Mouse (Mus musculus) spleen, adult 2 months (tissue): ENCODE data around the gene Ccdc180. TPM values are rescaled to one million over a fixed set of nuclear protein-coding genes. Genes with fewer than 3 reads are reported as not detected.

Source experiments
- DNase-seq, 2 experiments: peaks; one replicate each; pipeline versions ENCODE4 v3.0.0 to v3.0.0-alpha.2; 2012 to 2021; ENCODE audit warnings: low spot score in 2 of 2, low read depth in 1 of 2
- H3K27ac ChIP-seq: fragments of 200-500 bp; 2 replicates; pipeline ENCODE4 v1.5.1; 2012; ENCODE audit warnings: low read length, inconsistent platforms; ENCODE audit not compliant: insufficient read depth
- H3K27me3 ChIP-seq: fragments of 200-500 bp; 2 replicates; pipeline ENCODE4 v1.6.1; 2012; ENCODE audit warnings: mild to moderate bottlenecking, moderate library complexity, low read length, inconsistent platforms; ENCODE audit not compliant: control insufficient read depth, insufficient read depth
- H3K36me3 ChIP-seq: fragments of 200-500 bp; 2 replicates; pipeline ENCODE4 v1.6.1; 2012; ENCODE audit warnings: mild to moderate bottlenecking, low read length, inconsistent platforms; ENCODE audit not compliant: control insufficient read depth, insufficient read depth
- H3K4me1 ChIP-seq: fragments of 200-500 bp; 2 replicates; pipeline ENCODE4 v1.6.1; 2011; ENCODE audit warnings: inconsistent platforms; ENCODE audit not compliant: control insufficient read depth, insufficient read depth, insufficient read length
- H3K4me3 ChIP-seq: fragments of 200-500 bp; 2 replicates; pipeline ENCODE4 v1.5.1; 2011; ENCODE audit warnings: mild to moderate bottlenecking, inconsistent platforms; ENCODE audit not compliant: insufficient read depth, insufficient read length; ENCODE audit errors: extremely low read depth
- CTCF ChIP-seq: fragments of 200-500 bp; IDR thresholded peaks from 2 replicates; pipeline ENCODE4 v1.5.1; 2011; ENCODE audit warnings: mild to moderate bottlenecking, inconsistent platforms; ENCODE audit not compliant: insufficient read depth, insufficient read length, insufficient replicate concordance; ENCODE audit errors: extremely low read depth
- POLR2A ChIP-seq: fragments of 200-500 bp; IDR thresholded peaks from 2 replicates; pipeline ENCODE4 v1.6.1; 2011; ENCODE audit warnings: low read depth, low read length, inconsistent platforms
- WGBS: fragments of 180-500 bp; shearing (Covaris S2); methylation state at CpG from one replicate; pipeline ENCODE4 v1.1.7; 2018; 5-methylcytosine and 5-hydroxymethylcytosine counted together
- polyA plus RNA-seq: library from polyadenylated mRNA; depleted of rRNA; stranded (reverse); fragments of >200 nt; gene quantifications from 2 replicates; pipeline ENCODE4 v1.2.3, GENCODE M21; 2012

Ccdc180 gene
- polyA plus RNA-seq, 1 experiment, result not detected

DNA sequence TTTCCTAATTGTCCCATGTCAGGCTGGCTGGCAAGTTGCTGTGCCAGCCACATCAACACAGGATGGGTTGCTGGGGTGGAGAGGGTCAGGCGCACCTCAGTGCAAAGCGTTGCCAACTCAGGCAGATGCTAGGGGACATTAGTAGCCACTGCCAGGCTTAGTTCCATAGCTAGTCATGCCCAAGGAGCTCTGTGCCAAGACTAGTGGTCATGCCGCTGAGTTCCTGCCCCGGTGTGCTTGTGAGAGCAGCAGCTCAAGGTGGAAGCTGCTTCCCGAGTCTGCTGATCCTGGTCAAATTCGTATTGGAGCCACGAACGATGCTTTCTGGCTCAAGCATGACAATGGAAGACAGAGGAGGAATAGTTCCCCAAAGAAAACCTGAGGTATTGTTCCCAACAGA lies 66.0 kb downstream of the Ccdc180 start:
- no peak for DNase-seq
- Histone ChIP-seq H3K27ac (no peak overlapping the region), H3K27me3 (no peaks in the 10 kb centered on the region; the same call in 1 of the 2 replicates), H3K4me3 (no peak overlapping the region), H3K36me3 (no peaks in the 10 kb centered on the region), H3K4me1 (no peaks in the 10 kb centered on the region; the same call in 1 of the 2 replicates)
- WGBS, result 95% methylated on average over 8 of the region's 8 CpGs
- TF ChIP-seq POLR2A (no peak), CTCF (no peak)

DNA sequence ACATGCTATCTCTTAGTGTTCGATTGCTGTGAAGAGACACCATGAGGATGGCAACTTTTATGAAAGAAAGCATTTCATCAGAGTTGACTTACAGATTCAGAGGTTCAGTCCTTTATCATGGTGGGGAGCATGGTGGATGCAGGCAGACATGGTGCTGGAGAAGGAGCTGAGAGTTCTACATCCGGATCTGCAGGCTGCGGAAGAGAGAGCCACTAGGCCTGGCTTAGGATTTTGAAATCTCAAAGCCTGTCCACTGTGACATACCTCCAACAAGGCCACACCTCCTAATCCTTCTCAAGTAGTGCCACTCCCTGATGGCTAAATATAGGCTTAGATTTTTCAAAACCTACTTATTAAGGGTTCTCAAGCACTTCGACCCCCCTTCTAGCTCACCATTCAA lies 66.6 kb downstream of the Ccdc180 start:
- Histone ChIP-seq H3K27ac (no peak overlapping the region), H3K27me3 (no peaks in the 10 kb centered on the region; the same call in 1 of the 2 replicates), H3K4me3 (no peak overlapping the region), H3K36me3 (no peaks in the 10 kb centered on the region), H3K4me1 (no peaks in the 10 kb centered on the region)
- DNase-seq, result no peak
- WGBS, result 91% methylated on average over 4 of the region's 4 CpGs
- no peak for TF ChIP-seq POLR2A
- no peak for TF ChIP-seq CTCF

DNA sequence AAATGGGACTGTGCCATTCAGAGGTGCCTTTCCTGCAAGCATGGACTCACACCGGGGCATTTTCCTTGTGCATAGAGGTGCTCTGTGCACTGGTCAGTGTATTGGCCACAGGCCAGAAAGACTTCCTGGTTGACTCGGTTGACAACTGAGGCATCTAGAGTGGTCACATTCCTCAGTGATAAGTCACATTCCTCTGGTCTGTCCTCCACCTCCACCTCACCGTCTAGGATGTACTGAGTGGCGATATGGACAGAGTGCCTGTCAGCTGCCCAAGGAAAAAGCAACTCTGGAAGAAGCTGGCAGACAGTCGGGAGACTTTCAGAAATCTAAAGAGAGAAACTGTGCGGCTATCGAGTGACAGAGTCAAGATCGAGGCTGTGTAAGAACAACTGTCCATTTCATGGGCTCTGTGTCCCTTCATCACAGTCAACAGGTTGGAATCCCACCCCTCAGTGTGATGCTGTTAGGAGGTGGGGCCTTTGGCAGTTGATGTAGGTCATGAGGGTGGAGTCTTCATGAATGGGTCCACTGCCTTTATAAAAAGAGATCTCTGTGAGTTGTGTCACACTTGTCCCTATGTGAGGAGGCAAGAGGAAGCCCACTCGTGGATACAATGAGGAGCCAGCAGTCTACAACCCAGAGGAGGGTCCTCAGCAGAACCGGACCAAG lies 74.8 kb downstream of the Ccdc180 start, which contains the start of gene Tdrd7:
Tdrd7 (plus strand) TSS at position 564 of the 669 bp plus-strand sequence.
- H3K36me3 ChIP-seq, result no peaks in the 10 kb centered on the region
- H3K4me1 ChIP-seq, result no peaks in the 10 kb centered on the region
- no peak within 1 kb of the TSS for H3K27ac ChIP-seq
- WGBS, result 84% methylated on average over 10 of the region's 10 CpGs
- TF ChIP-seq POLR2A (no peak), CTCF (no peak)
- DNase-seq, result no peak
- H3K4me3 ChIP-seq, result no peak within 1 kb of the TSS
- no peaks in the 10 kb centered on the region for H3K27me3 ChIP-seq

DNA sequence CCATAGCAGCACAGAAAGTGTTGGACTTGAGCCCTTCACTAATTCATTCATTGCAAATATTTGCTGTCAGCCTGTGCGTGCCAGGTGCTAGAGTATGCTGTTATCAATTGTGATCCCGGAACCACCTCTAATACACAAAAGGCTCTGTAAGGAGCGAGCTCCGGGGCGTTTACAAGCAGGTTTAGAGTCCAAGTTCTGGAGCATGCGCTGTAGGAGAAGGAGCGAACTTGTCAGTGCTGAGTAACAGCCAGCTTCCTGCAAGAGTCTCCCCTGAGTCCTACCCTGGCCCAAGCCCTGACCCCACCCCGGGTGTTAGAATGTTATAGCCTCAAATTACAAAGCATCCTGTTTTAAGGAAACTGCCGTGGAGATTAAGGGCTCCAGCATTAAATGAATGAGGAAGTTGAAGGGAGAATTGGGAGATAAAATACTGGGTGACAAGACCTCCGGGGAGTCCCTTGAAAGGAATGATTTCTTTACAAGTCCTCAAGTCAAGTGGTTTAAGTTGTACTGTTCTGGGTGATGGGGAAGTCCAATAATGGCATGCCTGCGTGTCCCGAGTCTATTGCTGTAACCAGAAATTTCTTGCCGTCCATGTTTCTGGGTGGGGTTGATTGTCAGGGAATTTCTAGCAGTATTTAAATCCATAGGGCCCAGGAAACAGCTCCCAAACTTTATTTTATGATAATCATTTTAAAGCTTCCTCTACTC lies 75.8 kb downstream of the Ccdc180 start:
- DNase-seq, result no peak

DNA sequence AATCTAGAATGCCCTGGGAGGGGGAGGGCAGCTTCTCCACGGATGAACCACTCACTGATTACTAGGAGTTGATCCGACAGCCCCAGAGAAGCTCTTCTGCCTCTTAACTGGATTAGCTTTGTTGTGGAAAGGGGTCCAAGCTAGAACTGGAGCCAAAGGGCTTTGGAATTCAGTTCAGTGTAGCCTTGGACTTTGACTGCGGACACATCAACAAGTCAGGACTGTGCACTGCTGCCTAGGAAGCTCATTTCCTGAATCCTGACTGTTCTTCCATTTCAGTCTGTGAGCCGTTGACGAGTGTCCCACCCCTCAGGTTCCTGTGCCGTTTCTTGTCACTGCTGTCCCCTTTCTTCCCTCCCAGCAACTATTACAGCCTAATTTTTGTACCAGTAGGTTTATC lies 76.6 kb downstream of the Ccdc180 start:
- Histone ChIP-seq H3K36me3 (no peaks in the 10 kb centered on the region), H3K4me1 (no peaks in the 10 kb centered on the region), H3K27me3 (0 out of 2 replicates have a peak, but pooled peaks cover 2% of the 10 kb centered on the region), H3K4me3 (no peak overlapping the region), H3K27ac (no peak overlapping the region)
- WGBS, result 67% methylated on average over 6 of the region's 6 CpGs
- TF ChIP-seq CTCF, result no peak
- TF ChIP-seq POLR2A, result no peak
- no peak for DNase-seq

More for the DNA sequence above, 75.8 kb downstream of the Ccdc180 start:
- H3K27me3 ChIP-seq, result 0 out of 2 replicates have a peak, but pooled peaks cover 2% of the 10 kb centered on the region
- H3K27ac ChIP-seq, result no peak overlapping the region
- 24% methylated on average over 13 of the region's 13 CpGs for WGBS
- no peaks in the 10 kb centered on the region for H3K36me3 ChIP-seq
- no peaks in the 10 kb centered on the region for H3K4me1 ChIP-seq
- TF ChIP-seq CTCF (no peak), POLR2A (no peak)
- no peak overlapping the region for H3K4me3 ChIP-seq

DNA sequence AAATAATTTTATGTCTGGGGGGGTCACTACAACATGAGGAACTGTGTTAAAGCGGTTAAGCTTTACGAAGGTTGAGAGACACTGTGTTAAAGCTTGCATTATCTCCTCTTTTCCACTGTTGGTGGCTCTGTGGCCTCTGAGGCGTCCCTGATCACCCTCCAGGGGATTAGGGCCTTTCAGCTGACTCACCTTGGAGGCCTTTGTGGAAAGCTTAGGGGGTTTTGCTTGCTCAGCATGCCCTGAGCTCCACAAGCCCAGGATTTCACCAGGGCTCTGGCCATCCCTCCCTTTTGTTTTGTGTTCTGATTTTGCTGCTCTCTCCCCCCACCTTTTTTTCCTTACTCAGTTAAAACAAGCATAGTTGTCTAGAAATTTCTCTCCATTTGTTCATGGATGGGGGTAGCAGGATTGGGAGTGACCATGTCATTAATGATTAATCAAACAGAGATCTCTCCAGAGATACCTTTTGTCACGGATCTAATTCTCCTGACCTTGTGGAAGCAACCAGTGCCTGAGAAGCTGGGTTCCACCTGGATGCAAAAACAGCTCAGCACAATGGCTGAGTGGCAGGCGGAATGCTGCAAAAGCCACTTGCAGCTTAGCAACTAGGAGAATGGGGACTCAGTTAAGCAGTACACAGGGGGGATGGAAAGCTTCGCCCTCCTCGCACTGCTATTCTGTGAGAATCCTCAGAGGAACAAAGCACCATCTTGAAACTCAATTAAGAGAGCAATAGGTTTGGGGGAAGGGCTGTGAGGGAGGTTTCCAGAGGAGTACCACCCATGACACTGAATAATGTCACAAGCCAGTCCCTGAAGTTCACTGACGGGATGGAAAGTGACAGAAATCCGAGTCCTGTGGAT lies 77.6 kb downstream of the Ccdc180 start:
- no peak for DNase-seq
- no peak overlapping the region for H3K4me3 ChIP-seq
- no peak overlapping the region for H3K27ac ChIP-seq
- 81% methylated on average over 9 of the region's 9 CpGs for WGBS
- no peaks in the 10 kb centered on the region for H3K4me1 ChIP-seq
- no peak for TF ChIP-seq POLR2A
- no peak for TF ChIP-seq CTCF
- no peaks in the 10 kb centered on the region for H3K36me3 ChIP-seq
- 0 out of 2 replicates have a peak, but pooled peaks cover 2% of the 10 kb centered on the region for H3K27me3 ChIP-seq
